Mouse (Mus musculus): ENCODE results near the gene Rhcg. TPM values are rescaled to one million over a fixed set of nuclear protein-coding genes. Genes with fewer than 3 reads are reported as not detected.

Gene Rhcg
- total and polyA plus RNA-seq, 2 experiments from 2014 or later, result 0.68 to 4.0 TPM

- ATAC-seq, result no peak
- 19% methylated on average over 9 of the region's 9 CpGs for WGBS
Observed at GRCm38 (mm10) chr7:79589763-79590559, 27.5 kb downstream of the Rhcg start.

GRCm38 (mm10) chr7:79588284-79588683 lies 29.2 kb downstream of the Rhcg start:
- no peak for TF ChIP-seq CTCF (IDR thresholded peaks at IDR 0.05; ENCODE audit: low read depth)
- Histone ChIP-seq H3K36me3 (ENCODE audit: insufficient read depth, low read length) (no peaks in the 10 kb centered on the region), H3K27me3 (ENCODE audit: insufficient read depth, low read length) (no peaks in the 10 kb centered on the region), H3K9me3 (ENCODE audit: low read length) (no peaks in the 10 kb centered on the region), H3K4me1 (ENCODE audit: insufficient read depth, low read length) (0 out of 2 replicates have a peak, but pooled peaks cover 4% of the 10 kb centered on the region), H3K27ac (no peak overlapping the region), H3K4me3 (ENCODE audit: low read length) (no peak overlapping the region), H3K4me2 (ENCODE audit: low read depth, low read length) (no peak overlapping the region), H3K9ac (replicated peaks; ENCODE audit: low read length) (no peak overlapping the region)
- 83% methylated on average over 3 of the region's 3 CpGs for WGBS
- DNase-seq (ENCODE audit: low spot score) (peak; percentile 48), ATAC-seq (no peak)

More at GRCm38 (mm10) chr7:79589763-79590559, 27.5 kb downstream of the Rhcg start:
- Histone ChIP-seq H3K36me3 (ENCODE audit: insufficient read depth, low read length) (no peaks in the 10 kb centered on the region), H3K9me3 (ENCODE audit: low read length) (no peaks in the 10 kb centered on the region), H3K4me2 (ENCODE audit: low read depth, low read length) (peak overlapping the region; percentile 33), H3K4me1 (ENCODE audit: insufficient read depth, low read length) (0 out of 2 replicates have a peak, but pooled peaks cover 4% of the 10 kb centered on the region), H3K4me3 (ENCODE audit: low read length) (no peak overlapping the region), H3K27me3 (ENCODE audit: insufficient read depth, low read length) (no peaks in the 10 kb centered on the region), H3K27ac (peak overlapping the region; percentile 33; the same call in 1 of the 2 replicates), H3K9ac (replicated peaks; ENCODE audit: low read length) (no peak overlapping the region)
- TF ChIP-seq CTCF (IDR thresholded peaks at IDR 0.05; ENCODE audit: low read depth), result no peak
- DNase-seq (ENCODE audit: low spot score), result peak; percentile 38

GRCm38 (mm10) chr7:79578851-79579241 lies 38.6 kb downstream of the Rhcg start:
- TF ChIP-seq CTCF (IDR thresholded peaks at IDR 0.05; ENCODE audit: low read depth), result no peak
- WGBS, result under 1% methylated on average over 20 of the region's 20 CpGs

GRCm38 (mm10) chr7:79577931-79578850 lies 39.3 kb downstream of the Rhcg start:
- ATAC-seq (peak; percentile 28), DNase-seq (ENCODE audit: low spot score) (peak; percentile 42)
- WGBS, result 6% methylated on average over 21 of the region's 25 CpGs
- peak overlapping the region; percentile 46; the same call in 1 of the 2 replicates for H3K9ac ChIP-seq (replicated peaks; ENCODE audit: low read length)
- 0 out of 2 replicates have a peak overlapping the region, but pooled peaks have one; percentile 11 for H3K4me3 ChIP-seq (ENCODE audit: low read length)
- no peaks in the 10 kb centered on the region for H3K9me3 ChIP-seq (ENCODE audit: low read length)
- peak overlapping the region; percentile 85 for H3K27ac ChIP-seq
- H3K4me1 ChIP-seq (ENCODE audit: insufficient read depth, low read length), result peaks cover 25% of the 10 kb centered on the region
- TF ChIP-seq CTCF (IDR thresholded peaks at IDR 0.05; ENCODE audit: low read depth), result no peak
- no peaks in the 10 kb centered on the region for H3K36me3 ChIP-seq (ENCODE audit: insufficient read depth, low read length)
- H3K27me3 ChIP-seq (ENCODE audit: insufficient read depth, low read length), result no peaks in the 10 kb centered on the region
- H3K4me2 ChIP-seq (ENCODE audit: low read depth, low read length), result peak overlapping the region; percentile 53

More at GRCm38 (mm10) chr7:79578851-79579241, 38.6 kb downstream of the Rhcg start:
- H3K4me3 ChIP-seq (ENCODE audit: low read length), result peak overlapping the region; percentile 11; the same call in 1 of the 2 replicates
- H3K36me3 ChIP-seq (ENCODE audit: insufficient read depth, low read length), result no peaks in the 10 kb centered on the region
- H3K27ac ChIP-seq, result peak overlapping the region; percentile 85
- DNase-seq (ENCODE audit: low spot score) (peak; percentile 83), ATAC-seq (peak; percentile 74)
- H3K27me3 ChIP-seq (ENCODE audit: insufficient read depth, low read length), result no peaks in the 10 kb centered on the region
- peaks cover 25% of the 10 kb centered on the region for H3K4me1 ChIP-seq (ENCODE audit: insufficient read depth, low read length)
- peak overlapping the region; percentile 46; the same call in 1 of the 2 replicates for H3K9ac ChIP-seq (replicated peaks; ENCODE audit: low read length)
- H3K4me2 ChIP-seq (ENCODE audit: low read depth, low read length), result peak overlapping the region; percentile 53
- no peaks in the 10 kb centered on the region for H3K9me3 ChIP-seq (ENCODE audit: low read length)

- Histone ChIP-seq H3K27me3 (ENCODE audit: insufficient read depth, low read length) (no peaks in the 10 kb centered on the region), H3K9ac (replicated peaks; ENCODE audit: low read length) (no peak overlapping the region), H3K4me3 (ENCODE audit: low read length) (no peak overlapping the region), H3K4me1 (ENCODE audit: insufficient read depth, low read length) (peaks cover 26% of the 10 kb centered on the region), H3K27ac (peak overlapping the region; percentile 85), H3K4me2 (ENCODE audit: low read depth, low read length) (peak overlapping the region; percentile 53; the same call in 1 of the 2 replicates), H3K36me3 (ENCODE audit: insufficient read depth, low read length) (no peaks in the 10 kb centered on the region), H3K9me3 (ENCODE audit: low read length) (no peaks in the 10 kb centered on the region)
- WGBS, result 9% methylated on average over 12 of the region's 12 CpGs
- ATAC-seq (peak; percentile 77), DNase-seq (ENCODE audit: low spot score) (peak; percentile 84)
- no peak for TF ChIP-seq CTCF (IDR thresholded peaks at IDR 0.05; ENCODE audit: low read depth)
Observed at GRCm38 (mm10) chr7:79577096-79577874, 40.2 kb downstream of the Rhcg start.

GRCm38 (mm10) chr7:79576659-79577058 lies 40.8 kb downstream of the Rhcg start:
- Histone ChIP-seq H3K27me3 (ENCODE audit: insufficient read depth, low read length) (no peaks in the 10 kb centered on the region), H3K4me1 (ENCODE audit: insufficient read depth, low read length) (peaks cover 30% of the 10 kb centered on the region), H3K9ac (replicated peaks; ENCODE audit: low read length) (no peak overlapping the region), H3K4me2 (ENCODE audit: low read depth, low read length) (no peak overlapping the region), H3K36me3 (ENCODE audit: insufficient read depth, low read length) (no peaks in the 10 kb centered on the region), H3K4me3 (ENCODE audit: low read length) (no peak overlapping the region), H3K9me3 (ENCODE audit: low read length) (no peaks in the 10 kb centered on the region), H3K27ac (peak overlapping the region; percentile 85)
- 20% methylated on average over 5 of the region's 5 CpGs for WGBS
- ATAC-seq (no peak), DNase-seq (ENCODE audit: low spot score) (peak; percentile 80)
- TF ChIP-seq CTCF (IDR thresholded peaks at IDR 0.05; ENCODE audit: low read depth), result peak; percentile 72

Data from hindbrain, postnatal 0 days (tissue).